Mouse (Mus musculus) leukemia stem cell, adult 10-12 weeks (primary cell): ENCODE results near the gene Bdkrb1. TPM values are rescaled to one million over a fixed set of nuclear protein-coding genes. Genes with fewer than 3 reads are reported as not detected.

Source experiments
- polyA plus RNA-seq: library from polyadenylated mRNA; stranded (reverse); fragments of >175 nt; gene quantifications from 2 replicates; pipeline ENCODE4 v1.2.3, GENCODE M21; 2012; ENCODE audit warnings: low replicate concordance

The Bdkrb1 gene
- polyA plus RNA-seq: not detected in 2 replicates

GRCm38 (mm10) chr12:105602581-105603210, at the start of gene Bdkrb1:
TSS of gene Bdkrb1 (plus strand) at chr12:105603085.

GRCm38 (mm10) chr12:105562936-105563680, 39.8 kb upstream of the Bdkrb1 start, which contains the start of gene Bdkrb2:
TSS of gene Bdkrb2 (plus strand) at chr12:105563226.

Other genes with a start within 250 kb of the Bdkrb1 start
- gene D430019H16Rik, start 149.2 kb upstream of the Bdkrb1 start, polyA plus RNA-seq: 0.08 TPM in 1 of 2 replicates, not detected in the other
- gene Bdkrb2, start 39.9 kb upstream of the Bdkrb1 start, polyA plus RNA-seq: not detected in 2 replicates
- 0.68 and 0.79 TPM in 2 replicates for gene Gskip, start 81.7 kb downstream of the Bdkrb1 start, polyA plus RNA-seq
- 20.9 and 21.4 TPM in 2 replicates for gene Atg2b, start 82.1 kb downstream of the Bdkrb1 start, polyA plus RNA-seq
- gene Ak7, start 102.9 kb downstream of the Bdkrb1 start, polyA plus RNA-seq: not detected in 2 replicates
- 110 and 314 TPM in 2 replicates for gene Papola, start 181.6 kb downstream of the Bdkrb1 start, polyA plus RNA-seq